In the genomic region with DNA sequence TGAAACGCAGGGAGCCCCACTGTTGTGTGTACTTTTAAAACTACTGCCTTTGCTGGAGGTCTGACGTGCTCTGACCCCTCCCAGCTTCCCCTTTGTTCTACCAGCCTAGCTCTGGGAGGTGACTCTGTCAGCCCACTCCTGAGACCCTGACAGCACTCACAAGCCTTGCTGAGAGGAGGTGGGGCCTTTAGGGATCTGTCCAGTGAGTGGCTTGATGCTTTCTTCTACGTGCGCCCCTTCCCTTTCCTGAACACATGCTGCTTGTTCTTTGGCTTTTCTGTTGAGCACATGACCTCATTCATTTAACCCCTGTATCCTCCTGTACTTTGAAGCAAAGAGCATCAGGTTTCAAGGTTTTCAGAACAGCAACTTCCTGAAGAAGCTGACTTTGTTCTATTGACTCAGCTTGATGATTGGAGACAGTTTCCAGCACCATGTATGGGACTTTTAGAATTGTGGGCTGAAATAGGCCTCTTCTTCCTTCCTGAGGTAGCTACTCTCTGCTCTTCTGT, we compare ENCODE assay signal across 9 mouse cellular contexts. TPM values are rescaled to one million over a fixed set of nuclear protein-coding genes. Genes with fewer than 3 reads are reported as not detected.
DNase-seq lines count a peak whose midpoint lies in the region; ATAC-seq and TF ChIP-seq lines count a peak whose summit lies in the region.
"Had no signal": no experiment of that assay in that cellular context is flagged by ENCODE, and none has a peak within 500 bp of the region (broad histone marks: within the 10 kb centered on the region; RNA-seq: fewer than 3 reads in every experiment).

No protein-coding gene starts in this region.

- no peak for TF ChIP-seq CTCF in heart, adult 2 months (IDR thresholded peaks at IDR 0.05)

- H3K9me3 ChIP-seq in neural tube, embryonic 11.5 days (ENCODE audit: control insufficient read depth, low read length): no peaks in the 10 kb centered on the region
- no peaks in the 10 kb centered on the region for H3K9me3 ChIP-seq in limb, embryonic 15.5 days

- H3K9ac ChIP-seq in heart, adult 2 months (ENCODE audit: low read depth, low read length): no peak overlapping the region
- no peak overlapping the region for H3K9ac ChIP-seq in neural tube, embryonic 11.5 days (ENCODE audit: low read length)
- H3K9ac ChIP-seq in limb, embryonic 15.5 days: no peak overlapping the region

- no peaks in the 10 kb centered on the region; the same call in 1 of the 2 replicates for H3K36me3 ChIP-seq in heart, adult 2 months (ENCODE audit: control insufficient read depth, insufficient read depth, low read length)
- H3K36me3 ChIP-seq in neural tube, embryonic 11.5 days (ENCODE audit: control insufficient read depth, insufficient read depth, low read length): no peaks in the 10 kb centered on the region
- no peaks in the 10 kb centered on the region for H3K36me3 ChIP-seq in limb, embryonic 15.5 days

- H3K4me2 ChIP-seq in neural tube, embryonic 11.5 days (ENCODE audit: low read depth): no peak overlapping the region
- no peak overlapping the region for H3K4me2 ChIP-seq in limb, embryonic 15.5 days

- H3K27me3 ChIP-seq in heart, adult 2 months (ENCODE audit: control insufficient read depth, insufficient read depth, low read length): no peaks in the 10 kb centered on the region
- no peaks in the 10 kb centered on the region for H3K27me3 ChIP-seq in neural tube, embryonic 11.5 days (ENCODE audit: control insufficient read depth, insufficient read depth, low read length)
- no peaks in the 10 kb centered on the region for H3K27me3 ChIP-seq in limb, embryonic 15.5 days

- peak overlapping the region; percentile 39; the same call in 1 of the 2 replicates for H3K27ac ChIP-seq in heart, adult 2 months
- peak overlapping the region; percentile 4; the same call in 1 of the 2 replicates for H3K27ac ChIP-seq in neural tube, embryonic 11.5 days (ENCODE audit: low read depth, low read length)
- peak overlapping the region; percentile 88 for H3K27ac ChIP-seq in limb, embryonic 15.5 days

- intact Hi-C loops in heart, adult 2 months (cut with DNase I): no loop called here

- no peak for DNase-seq in heart, adult 2 months
- DNase-seq in heart, adult 9 months (ENCODE audit: low spot score in 2 of 2): no peak
- no peak for DNase-seq in neural tube, embryonic 11.5 days (ENCODE audit: low spot score)
- DNase-seq in neural tube, embryonic 10.5 days (ENCODE audit: extremely low spot score, low spot score): no peak
- DNase-seq in thymus, postnatal 4 days: peak; percentile 50
- DNase-seq in right cerebral cortex, postnatal 36 days (ENCODE audit: low spot score in 2 of 2): no peak
- no peak for DNase-seq in right cerebral cortex, postnatal 25 days
- DNase-seq: cerebellum, adult 2 months had no signal

- no peak for ATAC-seq in neural tube, embryonic 11.5 days (ENCODE audit: insufficient read depth, low FRiP score, low TSS enrichment)
- no peak for ATAC-seq in limb, embryonic 15.5 days (ENCODE audit: insufficient number of reproducible peaks, low FRiP score, low TSS enrichment, low read depth)

- H3K4me3 ChIP-seq in heart, adult 2 months: no peak overlapping the region
- H3K4me3 ChIP-seq in neural tube, embryonic 11.5 days (ENCODE audit: low read depth, low read length): no peak overlapping the region
- no peak overlapping the region for H3K4me3 ChIP-seq in limb, embryonic 15.5 days

- H3K4me1 ChIP-seq in heart, adult 2 months (ENCODE audit: control insufficient read depth, insufficient read depth, low read length): peaks cover 45% of the 10 kb centered on the region
- H3K4me1 ChIP-seq in neural tube, embryonic 11.5 days (ENCODE audit: control insufficient read depth, insufficient read depth, low read length): no peaks in the 10 kb centered on the region
- peaks cover 60% of the 10 kb centered on the region for H3K4me1 ChIP-seq in limb, embryonic 15.5 days

- H3K79me2 ChIP-seq in heart, adult 2 months (replicated peaks; ENCODE audit: control insufficient read depth, insufficient read depth, low read length): no peaks in the 10 kb centered on the region

- WGBS in heart, adult 2 months: 49% methylated on average over 4 of the region's 4 CpGs
- 47% methylated on average over 4 of the region's 4 CpGs for WGBS in neural tube, embryonic 11.5 days
- 47% methylated on average over 4 of the region's 4 CpGs for WGBS in limb, embryonic 15.5 days

- TF ChIP-seq EP300 in heart, adult 2 months (IDR thresholded peaks at IDR 0.05; ENCODE audit: insufficient read depth, low read depth, low read length): no peak

- TF ChIP-seq POLR2A in heart, adult 2 months (IDR thresholded peaks at IDR 0.05; ENCODE audit: insufficient read depth, low read depth, low read length): no peak

RNA-seq across cellular contexts. Expression of a gene that starts 16.7 kb away (rescaled TPM):
- total RNA-seq in heart, adult 2 months (2021): under 1 TPM; 0.20 to 0.42 TPM
- polyA plus RNA-seq in heart, adult 2 months (2012; rRNA removed): not detected in 2 replicates
- polyA plus RNA-seq in neural tube, embryonic 11.5 days (2014; fragmentation: Nextera tagmentation; extraction: Ambion mirVana): 0.45 and 0.48 TPM in 2 replicates
- 0.72 and 3.0 TPM in 2 replicates for polyA plus RNA-seq in limb, embryonic 15.5 days (2015; fragmentation: Nextera tagmentation; extraction: Ambion mirVana)

RNA-seq across cellular contexts. Expression of a gene that starts 26.3 kb away (rescaled TPM):
- 1 to 10 TPM; 1.6 to 2.3 TPM for total RNA-seq in heart, adult 2 months (2021)
- 0.85 and 1.4 TPM in 2 replicates for polyA plus RNA-seq in heart, adult 2 months (2012; rRNA removed)
- polyA plus RNA-seq in neural tube, embryonic 11.5 days (2014; fragmentation: Nextera tagmentation; extraction: Ambion mirVana): 0.49 and 1.4 TPM in 2 replicates
- 1.0 and 1.8 TPM in 2 replicates for polyA plus RNA-seq in limb, embryonic 15.5 days (2015; fragmentation: Nextera tagmentation; extraction: Ambion mirVana)

RNA-seq across cellular contexts. Expression of a gene that starts 33.0 kb away (rescaled TPM):
- total RNA-seq in heart, adult 2 months (2021): under 1 TPM in 1 of 2 experiments, not detected in 1; 0.23 TPM
- 0.41 and 0.73 TPM in 2 replicates for polyA plus RNA-seq in heart, adult 2 months (2012; rRNA removed)
- polyA plus RNA-seq in neural tube, embryonic 11.5 days (2014; fragmentation: Nextera tagmentation; extraction: Ambion mirVana): not detected in 2 replicates
- polyA plus RNA-seq in limb, embryonic 15.5 days (2015; fragmentation: Nextera tagmentation; extraction: Ambion mirVana): not detected in 2 replicates

RNA-seq across cellular contexts. Expression of a gene that starts 37.5 kb away (rescaled TPM):
- 10 to 100 TPM; 21.4 to 22.7 TPM for total RNA-seq in heart, adult 2 months (2021)
- 27.3 and 37.3 TPM in 2 replicates for polyA plus RNA-seq in heart, adult 2 months (2012; rRNA removed)
- polyA plus RNA-seq in neural tube, embryonic 11.5 days (2014; fragmentation: Nextera tagmentation; extraction: Ambion mirVana): 9.9 and 11.2 TPM in 2 replicates
- 28.1 and 30.8 TPM in 2 replicates for polyA plus RNA-seq in limb, embryonic 15.5 days (2015; fragmentation: Nextera tagmentation; extraction: Ambion mirVana)

RNA-seq across cellular contexts. Expression of a gene that starts 38.1 kb away (rescaled TPM):
- total RNA-seq in heart, adult 2 months (2021): 10 to 100 TPM; 14.2 to 17.9 TPM
- 35.4 and 48.4 TPM in 2 replicates for polyA plus RNA-seq in heart, adult 2 months (2012; rRNA removed)
- 29.0 and 35.1 TPM in 2 replicates for polyA plus RNA-seq in neural tube, embryonic 11.5 days (2014; fragmentation: Nextera tagmentation; extraction: Ambion mirVana)
- polyA plus RNA-seq in limb, embryonic 15.5 days (2015; fragmentation: Nextera tagmentation; extraction: Ambion mirVana): 28.5 and 29.1 TPM in 2 replicates

Comparison
In these comparisons a context has a peak if more than half of its experiments do, and no peak if none do; other contexts are left out.
1. H3K27ac ChIP-seq: peak in every context shown above with its lines; median percentile 88 in limb, embryonic 15.5 days; 39 in heart, adult 2 months; 4 in neural tube, embryonic 11.5 days.